Mouse (Mus musculus) intestine, embryonic 14.5 days (tissue): ENCODE measurements around the gene Itsn1. TPM values are rescaled to one million over a fixed set of nuclear protein-coding genes. Genes with fewer than 3 reads are reported as not detected.

ENCODE experiments used
- ATAC-seq: fragments of 200-750 bp; cut with Nextera tagmentation; replicated peaks from 2 replicates; pipeline ENCODE4 v1.8.0; 2017; ENCODE audit warnings: low read depth, moderate number of reproducible peaks, moderate TSS enrichment, moderate library complexity; ENCODE audit not compliant: low FRiP score, low TSS enrichment
- DNase-seq: peaks from one replicate; pipeline ENCODE4 v3.0.0-alpha.2; 2018; ENCODE audit warnings: low spot score
- H3K27ac ChIP-seq: fragments of 300-500 bp; sonication (generic); 2 replicates; pipeline ENCODE4 v1.5.1; 2014; ENCODE audit warnings: low read depth, mild to moderate bottlenecking, control low read depth
- H3K27me3 ChIP-seq: fragments of 300-500 bp; sonication (generic); replicated peaks from 2 replicates; pipeline ENCODE4 v1.6.1; 2014; ENCODE audit warnings: low read length, control low read depth; ENCODE audit not compliant: control insufficient read depth, insufficient read depth
- H3K36me3 ChIP-seq: fragments of 300-500 bp; sonication (generic); 2 replicates; pipeline ENCODE4 v1.6.1; 2014; ENCODE audit warnings: low read length, control low read depth; ENCODE audit not compliant: control insufficient read depth, insufficient read depth
- H3K4me1 ChIP-seq: fragments of 300-500 bp; sonication (generic); replicated peaks from 2 replicates; pipeline ENCODE4 v1.6.1; 2014; ENCODE audit warnings: low read length, control low read depth, mixed read lengths; ENCODE audit not compliant: control insufficient read depth, insufficient read depth
- H3K4me2 ChIP-seq: fragments of 300-500 bp; sonication (generic); 2 replicates; pipeline ENCODE4 v1.6.1; 2014; ENCODE audit warnings: low read length
- H3K4me3 ChIP-seq: fragments of 300-500 bp; sonication (generic); 2 replicates; pipeline ENCODE4 v1.5.1; 2014; ENCODE audit warnings: low read depth, low read length, control low read depth, mixed read lengths
- H3K9ac ChIP-seq: fragments of 300-500 bp; sonication (generic); 2 replicates; pipeline ENCODE4 v1.6.1; 2014; ENCODE audit warnings: mild to moderate bottlenecking, low read length
- H3K9me3 ChIP-seq: fragments of 300-500 bp; sonication (generic); 2 replicates; pipeline ENCODE4 v1.6.1; 2016; ENCODE audit warnings: low read length, control low read depth; ENCODE audit not compliant: control insufficient read depth
- WGBS: fragments of 180-500 bp; shearing (Covaris S2); extraction: QIAGEN DNeasy Blood & Tissue Kit; methylation state at CpG from one replicate; pipeline ENCODE4 v1.1.7; 2014; 5-methylcytosine and 5-hydroxymethylcytosine counted together
- polyA plus RNA-seq: library from polyadenylated mRNA; unstranded; fragments of >200 nt; fragmentation: Nextera tagmentation; extraction: Ambion mirVana; gene quantifications from 2 replicates; pipeline ENCODE4 v1.2.1, GENCODE M21; 2014

Itsn1 gene
- polyA plus RNA-seq, 1 experiment from 2014 or later: 22.7 TPM

GRCm38 (mm10) chr16:91695108-91695755 is 33.8 kb upstream of the Itsn1 start:
- WGBS: 66% methylated on average over 8 of the region's 8 CpGs
- ATAC-seq (0 out of 2 replicates have a peak, but pooled peaks have one; percentile 21), DNase-seq (no peak)
- Histone ChIP-seq H3K36me3 (peaks cover 37% of the 10 kb centered on the region), H3K9me3 (no peaks in the 10 kb centered on the region), H3K9ac (no peak overlapping the region), H3K27ac (no peak overlapping the region), H3K27me3 (no peaks in the 10 kb centered on the region), H3K4me2 (no peak overlapping the region), H3K4me1 (no peaks in the 10 kb centered on the region), H3K4me3 (no peak overlapping the region)

GRCm38 (mm10) chr16:91698995-91699394 is 30.1 kb upstream of the Itsn1 start:
- peaks cover 35% of the 10 kb centered on the region for H3K36me3 ChIP-seq
- DNase-seq: no peak
- 93% methylated on average over 1 of the region's 1 CpGs for WGBS
- no peak overlapping the region for H3K4me2 ChIP-seq
- H3K4me3 ChIP-seq: no peak overlapping the region
- no peak overlapping the region for H3K9ac ChIP-seq
- no peaks in the 10 kb centered on the region for H3K9me3 ChIP-seq
- no peak overlapping the region for H3K27ac ChIP-seq
- ATAC-seq: no peak
- H3K4me1 ChIP-seq: peaks cover 12% of the 10 kb centered on the region; the same call in 1 of the 2 replicates
- H3K27me3 ChIP-seq: no peaks in the 10 kb centered on the region

- H3K36me3 ChIP-seq: peaks cover 45% of the 10 kb centered on the region
- DNase-seq (peak; percentile 65), ATAC-seq (peak; percentile 40)
- H3K4me2 ChIP-seq: no peak overlapping the region
- H3K4me1 ChIP-seq: peaks cover 12% of the 10 kb centered on the region; the same call in 1 of the 2 replicates
- no peaks in the 10 kb centered on the region for H3K27me3 ChIP-seq
- H3K4me3 ChIP-seq: no peak overlapping the region
- no peaks in the 10 kb centered on the region for H3K9me3 ChIP-seq
- H3K9ac ChIP-seq: no peak overlapping the region
- 38% methylated on average over 13 of the region's 13 CpGs for WGBS
- peak overlapping the region; percentile 38; the same call in 1 of the 2 replicates for H3K27ac ChIP-seq
These were observed 27.2 kb upstream of the Itsn1 start for GRCm38 (mm10) chr16:91701908-91702307.

GRCm38 (mm10) chr16:91702771-91703188 is 26.3 kb upstream of the Itsn1 start:
- H3K36me3 ChIP-seq: peaks cover 45% of the 10 kb centered on the region
- WGBS: 40% methylated on average over 3 of the region's 3 CpGs
- H3K27me3 ChIP-seq: no peaks in the 10 kb centered on the region
- H3K4me2 ChIP-seq: no peak overlapping the region
- no peak overlapping the region for H3K27ac ChIP-seq
- peak; percentile 89 for ATAC-seq
- H3K9ac ChIP-seq: no peak overlapping the region
- no peaks in the 10 kb centered on the region for H3K9me3 ChIP-seq
- H3K4me1 ChIP-seq: peaks cover 12% of the 10 kb centered on the region; the same call in 1 of the 2 replicates
- DNase-seq: peak; percentile 67
- H3K4me3 ChIP-seq: no peak overlapping the region

- no peak overlapping the region for H3K9ac ChIP-seq
- ATAC-seq: no peak
- H3K4me3 ChIP-seq: no peak overlapping the region
- H3K36me3 ChIP-seq: peaks cover 41% of the 10 kb centered on the region
- H3K4me2 ChIP-seq: no peak overlapping the region
- DNase-seq: no peak
- H3K4me1 ChIP-seq: peaks cover 12% of the 10 kb centered on the region; the same call in 1 of the 2 replicates
- no peak overlapping the region for H3K27ac ChIP-seq
- H3K9me3 ChIP-seq: no peaks in the 10 kb centered on the region
- H3K27me3 ChIP-seq: no peaks in the 10 kb centered on the region
- WGBS: 87% methylated on average over 14 of the region's 14 CpGs
These were observed 24.3 kb upstream of the Itsn1 start for GRCm38 (mm10) chr16:91704603-91705340.

GRCm38 (mm10) chr16:91710241-91710640 is 18.8 kb upstream of the Itsn1 start:
- no peak overlapping the region for H3K9ac ChIP-seq
- H3K27me3 ChIP-seq: no peaks in the 10 kb centered on the region
- H3K4me2 ChIP-seq: no peak overlapping the region
- H3K27ac ChIP-seq: no peak overlapping the region
- H3K9me3 ChIP-seq: no peaks in the 10 kb centered on the region
- no peak for DNase-seq
- no peak overlapping the region for H3K4me3 ChIP-seq
- ATAC-seq: no peak
- peaks cover 76% of the 10 kb centered on the region for H3K36me3 ChIP-seq
- H3K4me1 ChIP-seq: no peaks in the 10 kb centered on the region
- 83% methylated on average over 7 of the region's 7 CpGs for WGBS

- 87% methylated on average over 11 of the region's 11 CpGs for WGBS
- ATAC-seq: no peak
- DNase-seq: no peak
These were observed 12.1 kb upstream of the Itsn1 start for GRCm38 (mm10) chr16:91716927-91717349.

GRCm38 (mm10) chr16:91717399-91717798 is 11.7 kb upstream of the Itsn1 start:
- peaks cover 42% of the 10 kb centered on the region for H3K36me3 ChIP-seq
- no peak for DNase-seq
- H3K27ac ChIP-seq: no peak overlapping the region
- no peak for ATAC-seq
- H3K9me3 ChIP-seq: no peaks in the 10 kb centered on the region
- H3K9ac ChIP-seq: no peak overlapping the region
- no peak overlapping the region for H3K4me3 ChIP-seq
- 86% methylated on average over 4 of the region's 4 CpGs for WGBS
- H3K27me3 ChIP-seq: no peaks in the 10 kb centered on the region
- no peaks in the 10 kb centered on the region for H3K4me1 ChIP-seq
- no peak overlapping the region for H3K4me2 ChIP-seq

More at GRCm38 (mm10) chr16:91716927-91717349, 12.1 kb upstream of the Itsn1 start:
- Histone ChIP-seq H3K4me2 (no peak overlapping the region), H3K9ac (no peak overlapping the region), H3K27ac (no peak overlapping the region), H3K27me3 (no peaks in the 10 kb centered on the region), H3K9me3 (no peaks in the 10 kb centered on the region), H3K4me3 (no peak overlapping the region), H3K36me3 (peaks cover 46% of the 10 kb centered on the region), H3K4me1 (no peaks in the 10 kb centered on the region)
